Mouse (Mus musculus) megakaryocyte, embryonic 14.5 days (primary cell): ENCODE measurements at regions not wholly inside any gene's neighbourhood (a gene's known extent, or its start where the extent isn't known, plus 50 kb on each side); places are given as distances from the start of the nearest gene placed in this dataset.

Source experiments
- FLI1 ChIP-seq: IDR thresholded peaks from 2 replicates; pipeline ENCODE4 v1.6.1; 2012; ENCODE audit warnings: low read length, inconsistent platforms, mixed read lengths
- GATA1 ChIP-seq: IDR thresholded peaks from 3 replicates; pipeline ENCODE4 v1.6.1; 2012; ENCODE audit warnings: mixed read lengths, low read length, inconsistent platforms, borderline replicate concordance

GRCm38 (mm10) chr2:74461211-74461844 lies 117.9 kb downstream of the Lnpk start:
- TF ChIP-seq GATA1 (no peak), FLI1 (no peak)
